Mouse (Mus musculus) ES-E14 (cell line): ENCODE measurements around the gene Arhgap11a. TPM values are rescaled to one million over a fixed set of nuclear protein-coding genes. Genes with fewer than 3 reads are reported as not detected.
A peak's percentile ranks its signal among the peaks of the same experiment; 100 is the strongest.

Experiments
- DNase-seq: peaks from one replicate; pipeline ENCODE4 v3.0.0-alpha.2; 2013; ENCODE audit warnings: low read depth, low spot score
- H3K27ac ChIP-seq: 2 replicates; pipeline ENCODE4 v1.5.1; 2012; ENCODE audit warnings: low read depth, mild to moderate bottlenecking, low read length, moderate library complexity, mixed read lengths; ENCODE audit not compliant: poor library complexity, insufficient read depth, severe bottlenecking
- H3K36me3 ChIP-seq: 2 replicates; pipeline ENCODE4 v1.6.1; 2012; ENCODE audit warnings: mild to moderate bottlenecking, low read length, moderate library complexity, mixed read lengths; ENCODE audit not compliant: control insufficient read depth, poor library complexity, insufficient read depth, severe bottlenecking
- H3K4me1 ChIP-seq, 2 experiments: fragments of 150-350 bp in 1 of 2; sonication (generic) in 1 of 2; 2 replicates each; pipeline ENCODE4 v1.6.1; 2012; ENCODE audit warnings: low read length in 2 of 2, mild to moderate bottlenecking in 1 of 2, mixed read lengths in 1 of 2; ENCODE audit not compliant: control insufficient read depth in 2 of 2, insufficient read depth in 2 of 2, poor library complexity in 1 of 2
- H3K4me3 ChIP-seq, 2 experiments: fragments of 150-350 bp in 1 of 2; sonication (generic) in 1 of 2; 2 replicates each; pipeline ENCODE4 v1.5.1; 2012; ENCODE audit warnings: low read length in 2 of 2, low read depth in 1 of 2, mild to moderate bottlenecking in 1 of 2, mixed read lengths in 1 of 2; ENCODE audit not compliant: insufficient read depth in 1 of 2, poor library complexity in 1 of 2, severe bottlenecking in 1 of 2
- H3K9ac ChIP-seq: 2 replicates; pipeline ENCODE4 v1.6.1; 2012; ENCODE audit warnings: low read depth, mild to moderate bottlenecking, low read length, mixed read lengths; ENCODE audit not compliant: poor library complexity, insufficient read depth, severe bottlenecking
- H3K9me3 ChIP-seq: fragments of 150-350 bp; sonication (generic); 2 replicates; pipeline ENCODE4 v1.6.1; 2012; ENCODE audit warnings: low read depth, mild to moderate bottlenecking, low read length; ENCODE audit not compliant: control insufficient read depth, insufficient read depth
- CHD2 ChIP-seq: IDR thresholded peaks from 2 replicates; pipeline ENCODE4 v1.6.1; 2014; ENCODE audit warnings: mild to moderate bottlenecking, low read depth, low read length, inconsistent platforms
- HCFC1 ChIP-seq: IDR thresholded peaks from 2 replicates; pipeline ENCODE4 v1.6.1; 2012; ENCODE audit warnings: low read length, inconsistent platforms, borderline replicate concordance; ENCODE audit not compliant: insufficient read depth
- MAFK ChIP-seq: IDR thresholded peaks from 2 replicates; pipeline ENCODE4 v1.6.1; 2014; ENCODE audit warnings: mild to moderate bottlenecking, low read depth, low read length, inconsistent platforms; ENCODE audit not compliant: insufficient read depth
- ZC3H11A ChIP-seq: IDR thresholded peaks from 2 replicates; pipeline ENCODE4 v1.6.1; 2012; ENCODE audit warnings: low read depth, mild to moderate bottlenecking, inconsistent platforms, low read length, borderline replicate concordance
- ZNF384 ChIP-seq: IDR thresholded peaks from 2 replicates; pipeline ENCODE4 v1.6.1; 2012; ENCODE audit warnings: low read depth, low read length, inconsistent platforms
- in situ Hi-C, 2 experiments: fragments of 600-800 bp; cut with MboI; formaldehyde crosslinking; loops; one replicate each; pipeline ENCODE4 v1.15.1; 2025; ENCODE audit warnings: low sequenced_read_pairs in 2 of 2, inconsistent platforms in 1 of 2; ENCODE audit not compliant: unreplicated experiment in 2 of 2
- total RNA-seq: library from RNA; depleted of rRNA; stranded (reverse); fragments of 300-350 nt; gene quantifications from 2 replicates; pipeline ENCODE4 v1.2.3, GENCODE M21; 2012

Arhgap11a gene
- total RNA-seq, 1 experiment = 25.2 TPM

DNA sequence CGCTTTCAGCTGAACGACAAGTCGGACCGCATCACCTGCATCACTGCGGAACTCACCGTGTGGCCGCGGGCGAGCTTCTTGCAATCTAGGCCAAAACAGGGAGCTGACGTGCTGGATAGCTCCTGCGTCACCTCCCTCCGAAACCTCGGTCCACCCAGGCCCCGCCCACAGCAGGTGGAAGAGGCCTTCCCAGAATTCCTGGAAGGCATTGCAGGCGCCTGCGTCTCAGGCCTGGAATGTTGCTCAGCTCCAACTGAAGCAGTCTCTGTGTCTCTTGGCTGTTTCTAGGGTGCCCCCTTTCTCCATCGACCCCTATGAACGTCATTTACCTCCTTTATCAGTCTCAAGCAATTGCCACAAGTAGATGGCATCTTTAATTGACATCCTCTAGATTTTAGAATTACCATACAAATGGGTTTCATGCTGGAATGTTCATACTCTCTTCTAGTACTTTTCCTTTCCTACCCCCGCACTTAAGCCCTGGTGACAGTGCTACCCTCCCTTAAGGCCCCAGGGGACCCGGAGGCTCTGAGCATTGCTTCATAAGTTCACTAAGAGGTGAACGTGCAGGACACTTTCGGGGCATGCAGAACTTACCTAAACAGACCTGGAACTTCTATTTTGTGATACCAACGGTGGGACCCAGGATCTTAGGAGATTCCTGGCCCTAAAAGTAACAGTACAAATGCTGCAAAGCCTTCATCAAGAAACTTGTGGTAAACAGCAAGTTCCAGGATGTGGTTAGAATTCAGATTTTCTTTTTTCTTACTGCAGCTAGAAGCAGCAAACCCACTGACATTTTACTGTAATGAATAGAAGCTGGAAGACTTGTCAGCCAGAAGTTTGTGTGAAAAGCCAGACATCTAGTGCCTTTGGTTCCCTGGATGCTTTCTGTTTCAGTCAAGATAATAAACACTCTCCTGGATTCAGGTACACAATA, 19.2 kb downstream of the Arhgap11a start, which contains the start of gene Scg5:
TSS of gene Scg5 (minus strand) at position 179 of the 940 bp plus-strand sequence.
- Histone ChIP-seq H3K4me3 (peak within 1 kb of the TSS; percentile 32 to 45; a peak in 3 of 4 replicates), H3K36me3 (peaks cover 9% of the 10 kb centered on the region), H3K9ac (no peak within 1 kb of the TSS), H3K9me3 (no peaks in the 10 kb centered on the region), H3K4me1 (peaks cover 0 to 2% of the 10 kb centered on the region in 2 experiments; a peak in 1 of 4 replicates), H3K27ac (no peak within 1 kb of the TSS)
- in situ Hi-C loops = loop anchor here in 1 of 2 experiments (25.0 kb wide), 1 partner anchor 308 kb away; no protein-coding TSS in a partner anchor
- TF ChIP-seq HCFC1 (no peak; the same call in 1 of the 2 replicates), MAFK (peak; percentile 13; the same call in 1 of the 2 replicates), CHD2 (no peak)
- DNase-seq = peak; percentile 92

GRCm38 (mm10) chr2:113828086-113828942, 20.1 kb downstream of the Arhgap11a start:
- Histone ChIP-seq H3K4me3 (peak overlapping the region; percentile 32 to 45; a peak in 3 of 4 replicates), H3K27ac (no peak overlapping the region), H3K36me3 (peaks cover 1% of the 10 kb centered on the region; the same call in 1 of the 2 replicates), H3K9ac (no peak overlapping the region), H3K4me1 (peaks cover 0 to 2% of the 10 kb centered on the region in 2 experiments; a peak in 1 of 4 replicates), H3K9me3 (no peaks in the 10 kb centered on the region)
- no peak for TF ChIP-seq ZC3H11A
- TF ChIP-seq HCFC1 = no peak
- no peak for TF ChIP-seq CHD2
- TF ChIP-seq ZNF384 = no peak
- no peak for TF ChIP-seq MAFK
- in situ Hi-C loops = loop anchor here in 1 of 2 experiments (25.0 kb wide), 1 partner anchor 309 kb away; no protein-coding TSS in a partner anchor
- no peak for DNase-seq

DNA sequence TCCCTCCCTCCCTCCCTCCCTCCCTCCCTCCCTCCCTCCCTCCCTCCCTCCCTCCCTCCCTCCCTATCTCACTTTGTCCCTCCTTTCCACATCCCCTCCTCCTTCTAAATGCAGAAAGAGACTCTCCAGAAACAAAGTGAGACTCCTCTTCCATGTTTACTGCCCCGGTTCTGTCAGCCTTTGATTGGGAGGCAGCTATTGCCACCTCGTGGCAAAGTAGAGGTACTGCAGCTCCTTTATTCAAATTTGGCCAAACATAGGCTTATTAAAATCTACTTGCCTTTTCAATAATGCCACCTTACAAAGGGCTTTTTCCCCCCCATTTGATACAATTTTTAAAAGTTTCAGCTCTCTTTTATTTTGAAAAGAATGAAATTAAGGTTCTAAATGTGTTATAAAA, 24.6 kb downstream of the Arhgap11a start:
- H3K4me1 ChIP-seq = peaks cover 0 to 2% of the 10 kb centered on the region in 2 experiments; a peak in 1 of 4 replicates
- no peaks in the 10 kb centered on the region for H3K9me3 ChIP-seq
- in situ Hi-C loops = loop anchor here in 1 of 2 experiments (25.0 kb wide), 1 partner anchor 287 kb away; no protein-coding TSS in a partner anchor
- TF ChIP-seq MAFK (no peak), ZNF384 (no peak), ZC3H11A (peak; percentile 61), CHD2 (no peak), HCFC1 (no peak)
- DNase-seq = peak; percentile 36
- H3K9ac ChIP-seq = no peak overlapping the region
- no peak overlapping the region for H3K4me3 ChIP-seq
- H3K36me3 ChIP-seq = no peaks in the 10 kb centered on the region
- no peak overlapping the region for H3K27ac ChIP-seq

DNA sequence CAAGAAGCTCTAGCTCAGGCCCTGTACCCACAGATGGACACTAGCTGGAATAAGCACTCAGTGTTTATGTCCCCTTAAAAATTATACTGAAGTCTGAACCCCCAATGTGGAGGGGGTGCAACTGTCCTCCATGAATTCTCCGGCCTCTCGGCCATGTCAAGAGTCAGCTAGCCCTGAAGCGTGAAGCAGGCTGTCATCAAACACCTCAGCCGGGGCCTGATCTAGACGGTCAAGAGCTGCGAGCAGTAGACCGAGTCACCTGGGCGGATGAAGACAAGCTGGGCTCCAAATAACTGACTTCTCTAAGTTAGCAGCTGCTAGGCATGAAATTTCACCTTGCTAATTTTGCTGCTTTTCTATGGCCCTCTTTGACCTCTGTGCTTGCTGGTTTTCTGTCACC, 26.1 kb downstream of the Arhgap11a start:
- no peaks in the 10 kb centered on the region for H3K36me3 ChIP-seq
- H3K9me3 ChIP-seq = no peaks in the 10 kb centered on the region
- no peak overlapping the region for H3K9ac ChIP-seq
- no peak overlapping the region for H3K4me3 ChIP-seq
- in situ Hi-C loops = loop anchor here in 1 of 2 experiments (25.0 kb wide), 1 partner anchor 285 kb away; no protein-coding TSS in a partner anchor
- DNase-seq = no peak
- peaks cover 0 to 2% of the 10 kb centered on the region in 2 experiments; a peak in 1 of 4 replicates for H3K4me1 ChIP-seq
- H3K27ac ChIP-seq = no peak overlapping the region
- TF ChIP-seq HCFC1 (no peak), ZC3H11A (no peak), CHD2 (no peak), ZNF384 (no peak), MAFK (no peak)
